Comparison of ENCODE assay signal across 18 mouse cellular contexts in the genomic region with DNA sequence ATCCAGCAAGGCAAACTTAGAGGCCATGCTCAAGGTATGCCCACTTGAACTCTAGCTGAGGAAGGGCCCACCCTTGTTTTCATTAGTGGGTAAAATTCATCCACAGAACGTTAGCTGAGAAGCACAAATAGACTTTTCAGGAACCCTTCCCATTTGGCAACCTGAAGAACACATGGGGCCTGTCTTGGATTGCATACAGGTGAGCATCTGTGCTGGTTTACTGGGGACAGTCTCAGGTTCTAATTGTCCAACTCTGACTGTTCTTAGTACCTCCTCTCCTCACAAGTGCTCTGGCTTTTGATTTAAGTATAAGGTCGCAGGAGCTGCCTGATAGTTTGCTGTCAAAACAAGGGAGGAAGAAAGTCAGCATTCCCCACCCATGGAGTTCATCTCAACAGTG.
"Had no signal": no experiment of that assay in that cellular context is flagged by ENCODE, and none has a peak within 500 bp of the region (broad histone marks: within the 10 kb centered on the region; RNA-seq: fewer than 3 reads in every experiment).

No protein-coding gene starts in this region.

- H3K4me3 ChIP-seq: kidney, embryonic 15.5 days; limb, embryonic 12.5 days; limb, embryonic 15.5 days; liver, embryonic 15.5 days; lung, embryonic 15.5 days; midbrain, embryonic 12.5 days had no signal

- H3K27ac ChIP-seq: kidney, embryonic 15.5 days; limb, embryonic 12.5 days; limb, embryonic 15.5 days; liver, embryonic 15.5 days; lung, embryonic 15.5 days; midbrain, embryonic 12.5 days had no signal

- H3K36me3 ChIP-seq: kidney, embryonic 15.5 days; limb, embryonic 12.5 days; limb, embryonic 15.5 days; liver, embryonic 15.5 days; lung, embryonic 15.5 days; midbrain, embryonic 12.5 days had no signal

- H3K4me2 ChIP-seq: kidney, embryonic 15.5 days; limb, embryonic 12.5 days; limb, embryonic 15.5 days; liver, embryonic 11.5 days; liver, embryonic 15.5 days; lung, embryonic 15.5 days; midbrain, embryonic 12.5 days had no signal

- DNase-seq: kidney, adult 8-10 months; kidney, postnatal 10 days; kidney, postnatal 36 days; layer of hippocampus, adult 9-11 months; left cerebral cortex, postnatal 4 days; lung, adult 18-20 months; lung, postnatal 10 days; lung, postnatal 4 days; thymus, adult 18-20 months; thymus, postnatal 36 days had no signal

- H3K27me3 ChIP-seq: kidney, embryonic 15.5 days; limb, embryonic 12.5 days; limb, embryonic 15.5 days; liver, embryonic 15.5 days; lung, embryonic 15.5 days; midbrain, embryonic 12.5 days had no signal

- H3K4me1 ChIP-seq: kidney, embryonic 15.5 days; limb, embryonic 15.5 days; liver, embryonic 15.5 days; lung, embryonic 15.5 days; midbrain, embryonic 12.5 days had no signal

- H3K9ac ChIP-seq: kidney, embryonic 15.5 days; limb, embryonic 12.5 days; limb, embryonic 15.5 days; liver, embryonic 15.5 days; lung, embryonic 15.5 days; midbrain, embryonic 12.5 days had no signal

- H3K9me3 ChIP-seq: limb, embryonic 12.5 days; limb, embryonic 15.5 days; liver, embryonic 15.5 days; lung, embryonic 15.5 days; midbrain, embryonic 12.5 days had no signal

- ATAC-seq: midbrain, embryonic 16.5 days had no signal
